Mouse (Mus musculus) embryo, embryonic 9.5 days (tissue): Measurements from ENCODE around the gene Cenpe.

Experiments used
- DNase-seq: peaks from one replicate; pipeline ENCODE4 v3.0.0-alpha.2; 2017; ENCODE audit errors: extremely low spot score

Gene Cenpe

GRCm38 (mm10) chr3:135280669-135281415 is 68.5 kb downstream of the Cenpe start, which contains the start of gene Bdh2:
Gene Bdh2 (plus strand): TSS chr3:135281221.
- peak; percentile 89 for DNase-seq

- DNase-seq, result no peak
These were observed 69.4 kb downstream of the Cenpe start for GRCm38 (mm10) chr3:135281701-135282100.

GRCm38 (mm10) chr3:135285256-135285655 is 72.9 kb downstream of the Cenpe start:
- DNase-seq, result no peak

DNA sequence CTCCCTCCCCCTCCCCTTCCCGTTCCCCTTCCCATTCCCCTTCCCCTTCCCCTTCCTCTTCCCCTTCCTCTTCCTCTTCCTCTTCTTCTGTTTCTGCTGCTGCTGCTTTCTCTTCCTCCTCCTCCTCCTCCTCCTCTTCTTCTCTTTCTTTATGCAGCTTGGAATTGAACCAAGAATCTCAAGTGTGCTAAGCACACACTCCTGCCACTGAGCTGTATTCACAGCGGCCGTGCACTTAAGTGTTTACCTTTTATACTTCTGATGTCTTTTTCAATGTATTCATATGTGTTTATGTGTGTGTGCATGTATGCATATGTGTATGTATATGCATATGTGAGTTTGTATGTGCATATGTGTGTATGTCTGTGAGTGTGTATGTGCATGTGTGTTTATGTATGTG is 73.5 kb downstream of the Cenpe start:
- no peak for DNase-seq

- no peak for DNase-seq
These were observed 75.9 kb downstream of the Cenpe start for GRCm38 (mm10) chr3:135288138-135288750.

DNA sequence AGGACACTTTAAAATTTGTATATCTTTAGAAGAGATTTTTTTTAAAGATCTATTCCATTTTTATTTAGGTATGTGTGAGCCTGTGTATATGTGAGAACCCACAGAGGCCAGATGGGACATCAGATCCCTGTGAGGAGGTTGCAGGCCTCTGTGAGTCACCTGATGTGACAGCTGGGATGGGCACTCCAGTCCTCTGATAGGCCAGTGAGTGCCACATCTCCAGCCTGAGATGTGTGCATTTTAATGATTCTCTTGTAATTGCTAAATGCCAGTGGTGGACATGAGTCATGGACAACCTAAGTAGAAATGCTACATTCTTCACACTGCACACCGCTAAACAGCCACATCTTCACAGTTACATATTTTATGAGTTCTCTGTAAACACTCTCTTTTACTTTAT is 76.8 kb downstream of the Cenpe start:
- no peak for DNase-seq

DNA sequence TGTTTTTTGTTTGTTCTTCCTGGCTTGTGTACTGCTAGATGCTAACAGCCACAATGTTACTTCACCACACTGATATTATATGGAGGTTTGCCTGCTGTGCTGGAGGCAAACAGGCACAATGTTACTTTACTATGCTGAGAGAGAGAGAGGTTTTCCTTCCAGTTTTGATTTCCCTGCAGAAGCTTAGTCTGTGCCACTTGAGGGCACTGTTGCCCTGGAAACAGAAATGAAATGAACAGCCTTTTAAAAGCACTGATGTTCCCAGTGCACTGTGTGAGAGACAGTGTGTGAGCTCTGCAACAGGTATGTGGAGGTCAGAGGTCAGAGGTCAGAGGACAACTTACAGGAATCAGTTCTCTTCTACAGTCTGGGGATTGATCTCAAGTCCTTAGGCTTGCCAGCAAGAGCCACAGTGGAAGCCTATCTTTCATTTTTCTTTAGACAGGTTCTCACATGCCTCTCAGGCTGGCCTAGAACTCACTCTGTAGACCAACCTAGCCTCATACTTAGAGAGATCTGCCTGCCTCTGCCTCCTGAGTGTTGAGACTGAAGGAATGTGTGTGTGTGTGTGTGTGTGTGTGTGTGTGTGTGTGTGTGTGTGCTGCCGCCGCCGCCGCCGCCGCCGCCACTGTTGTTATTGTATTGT is 78.0 kb downstream of the Cenpe start:
- peak; percentile 57 for DNase-seq

DNA sequence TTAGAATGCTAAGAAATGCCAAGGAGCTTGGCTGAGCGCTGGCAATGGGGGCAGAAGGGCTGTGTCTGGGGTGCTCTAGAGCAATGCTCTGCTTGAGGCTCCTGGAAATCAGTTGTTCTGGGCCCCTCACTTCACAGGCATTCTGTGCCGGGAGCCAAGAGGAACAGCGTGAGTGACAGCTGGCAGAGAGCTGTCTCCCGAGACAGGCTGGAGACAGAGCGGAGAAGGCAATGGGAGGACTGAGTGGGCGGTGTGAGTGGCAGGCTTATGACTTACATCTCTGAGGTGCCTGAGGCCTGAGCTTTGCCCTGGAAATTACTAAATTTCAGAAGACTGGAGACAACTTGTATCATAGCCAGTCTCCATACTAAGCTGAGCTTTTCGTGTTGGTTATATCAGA is 81.4 kb downstream of the Cenpe start:
- no peak for DNase-seq

DNA sequence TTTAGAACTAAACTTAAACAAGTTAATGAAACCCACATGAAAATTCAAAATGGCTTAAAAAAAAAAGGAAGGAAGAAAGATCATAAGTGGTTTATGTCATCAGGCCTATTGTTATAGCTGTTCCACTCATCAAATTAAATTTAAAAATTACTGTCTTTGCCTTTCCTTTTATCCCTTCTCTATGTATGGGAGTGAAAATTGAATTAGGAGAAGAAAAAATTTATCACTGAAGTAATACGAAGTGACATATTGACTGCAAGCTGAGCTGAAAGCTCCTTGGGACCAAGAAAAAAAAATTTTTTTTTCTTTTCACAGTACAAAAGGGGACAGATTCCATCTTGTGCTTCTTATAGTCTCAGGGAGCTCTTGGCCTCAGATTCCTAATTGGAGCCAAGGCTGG is 83.2 kb downstream of the Cenpe start:
- DNase-seq, result no peak

DNA sequence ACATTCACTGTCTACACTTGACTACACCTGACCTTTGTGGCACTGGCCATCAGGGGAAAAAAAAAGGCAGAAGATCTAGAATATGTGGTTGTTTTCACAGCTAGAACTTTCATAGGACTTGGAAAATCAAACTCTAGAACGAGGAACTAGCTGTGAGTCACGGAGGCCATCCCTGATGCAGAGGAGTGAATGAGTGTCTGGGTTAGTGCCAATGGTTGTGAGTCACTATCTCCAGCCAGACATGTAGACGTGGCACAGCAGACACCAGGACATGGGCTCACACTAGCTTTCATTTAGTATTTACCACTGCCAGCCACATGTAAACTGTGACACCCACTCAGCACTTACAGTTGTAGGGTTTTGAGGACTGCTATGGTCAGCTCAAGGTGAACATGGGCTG is 86.2 kb downstream of the Cenpe start:
- no peak for DNase-seq

GRCm38 (mm10) chr3:135300081-135300480 is 87.7 kb downstream of the Cenpe start:
- no peak for DNase-seq

DNA sequence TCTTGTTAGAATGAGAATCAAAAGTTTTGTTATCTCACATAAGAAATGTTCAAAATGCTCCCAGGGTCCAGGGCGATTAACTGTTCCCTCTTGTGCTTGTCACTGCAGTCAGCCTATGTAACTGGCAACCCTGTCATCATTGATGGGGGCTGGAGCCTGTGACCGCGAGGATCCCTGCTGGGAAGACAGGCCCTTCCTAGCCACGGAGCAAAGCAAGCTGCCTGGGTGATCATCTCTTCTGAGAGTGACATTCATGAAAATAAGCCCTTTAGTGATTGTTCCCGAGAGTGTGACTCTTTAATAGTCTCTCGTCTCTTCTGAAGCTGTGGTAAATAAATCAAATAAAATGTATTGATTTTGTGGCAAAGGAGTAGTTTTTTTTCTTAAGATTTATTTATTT is 91.7 kb downstream of the Cenpe start:
- peak; percentile 40 for DNase-seq

GRCm38 (mm10) chr3:135304566-135304965 is 92.2 kb downstream of the Cenpe start:
- DNase-seq, result peak; percentile 48

DNA sequence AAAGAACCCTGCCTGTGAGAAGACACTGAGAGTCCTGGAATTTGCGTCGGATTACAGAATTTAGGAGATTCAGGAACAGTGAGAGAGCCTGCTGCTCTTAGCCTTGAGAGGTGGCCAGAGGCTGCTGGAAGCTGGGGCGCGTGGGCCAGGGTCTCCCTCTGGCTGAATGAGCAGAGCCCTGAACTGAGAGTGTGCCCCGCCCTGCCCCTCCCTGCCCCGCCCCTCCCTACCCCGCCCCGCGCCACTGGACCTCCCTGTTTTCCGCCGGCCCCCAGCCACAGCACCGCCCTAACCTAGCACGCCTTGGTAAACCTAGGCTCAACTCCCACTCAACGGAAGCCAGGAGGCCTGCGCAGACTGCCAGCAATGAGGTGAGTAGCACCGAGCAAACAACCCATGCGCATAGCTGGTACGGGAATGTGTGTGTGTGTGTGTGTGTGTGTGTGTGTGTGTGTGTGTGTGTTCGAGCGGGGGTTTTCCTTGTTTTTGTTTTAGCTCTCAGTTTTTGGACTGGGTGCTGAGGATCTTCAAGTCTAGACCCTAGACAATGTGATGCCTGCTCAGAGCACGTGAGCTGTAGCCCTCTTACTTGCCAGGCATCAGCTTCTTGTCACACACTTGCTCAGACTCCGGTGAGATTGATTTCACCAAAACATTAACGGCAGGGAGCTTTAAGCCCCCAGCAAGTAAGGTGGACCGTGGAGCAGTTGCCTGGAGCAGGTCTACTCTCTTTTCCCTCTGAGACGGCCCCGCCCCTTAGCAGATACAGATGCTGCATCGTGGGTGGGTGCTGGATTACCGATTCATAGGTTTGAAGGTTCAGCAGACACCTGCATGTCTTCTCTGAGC is 95.3 kb downstream of the Cenpe start, which contains the start of gene Slc9b2:
Gene Slc9b2, plus strand, starts transcription at position 290 of the 849 bp plus-strand sequence.
- DNase-seq, result peak; percentile 61

- DNase-seq, result no peak
These were observed 100.7 kb downstream of the Cenpe start for GRCm38 (mm10) chr3:135312916-135313491.

DNA sequence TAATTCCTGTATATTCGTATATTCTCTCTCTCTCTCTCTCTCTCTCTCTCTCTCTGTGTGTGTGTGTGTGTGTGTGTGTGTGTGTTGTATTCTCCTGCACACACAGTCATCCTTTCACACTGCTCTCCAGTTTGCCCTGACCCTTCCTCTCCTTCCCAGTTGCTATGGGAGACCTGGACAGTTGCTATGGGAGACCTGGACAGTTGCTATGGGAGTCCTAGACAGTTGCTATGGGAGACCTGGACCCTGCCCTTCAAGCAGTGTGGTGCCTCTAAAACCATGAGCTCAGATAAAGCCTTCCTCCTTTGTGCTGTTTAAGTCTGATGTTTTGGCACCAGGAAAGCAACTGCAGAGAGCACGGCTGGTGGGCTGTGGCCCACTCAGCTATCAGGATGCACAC is 101.4 kb downstream of the Cenpe start:
- no peak for DNase-seq

GRCm38 (mm10) chr3:135314811-135315210 is 102.5 kb downstream of the Cenpe start:
- DNase-seq, result no peak

GRCm38 (mm10) chr3:135315720-135316425 is 103.5 kb downstream of the Cenpe start:
- DNase-seq, result no peak

- no peak for DNase-seq
These were observed 106.0 kb downstream of the Cenpe start for GRCm38 (mm10) chr3:135318331-135318730.
